Mouse (Mus musculus): ENCODE measurements around the gene Dmac2.

DNA sequence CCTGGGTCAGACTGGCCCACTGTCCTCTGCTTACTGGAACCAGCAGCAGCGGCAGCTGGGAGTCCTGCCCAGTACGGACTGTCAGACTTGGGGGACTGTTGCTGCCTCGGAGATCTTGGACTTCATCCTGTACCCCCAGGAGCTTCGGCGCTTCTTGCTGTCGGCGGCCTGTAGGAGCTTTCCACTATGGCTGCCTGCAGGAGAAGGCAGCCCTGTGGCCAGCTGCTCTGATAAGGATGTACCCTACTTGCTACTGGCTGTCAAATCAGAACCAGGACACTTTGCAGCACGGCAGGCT is 9.1 kb downstream of the Dmac2 start:
- TF ChIP-seq CTCF (IDR thresholded peaks at IDR 0.05; ENCODE audit: extremely low read depth, insufficient read depth, low read length) (no peak), POLR2A (IDR thresholded peaks at IDR 0.05; ENCODE audit: extremely low read depth, insufficient read depth, low read length) (no peak)
